Mouse (Mus musculus) neural tube, embryonic 12.5 days (tissue): ENCODE results near the gene Ntm. TPM values are rescaled to one million over a fixed set of nuclear protein-coding genes. Genes with fewer than 3 reads are reported as not detected.

Source experiments
- ATAC-seq: fragments of 200-750 bp; cut with Nextera tagmentation; 2 replicates; pipeline ENCODE4 v1.8.0; 2017; ENCODE audit warnings: low read depth, mild to moderate bottlenecking, moderate TSS enrichment, moderate library complexity; ENCODE audit not compliant: low FRiP score
- H3K27ac ChIP-seq: fragments of 300-500 bp; sonication (generic); 2 replicates; pipeline ENCODE4 v1.5.1; 2016
- H3K27me3 ChIP-seq: fragments of 300-500 bp; sonication (generic); replicated peaks from 2 replicates; pipeline ENCODE4 v1.6.1; 2016; ENCODE audit warnings: mild to moderate bottlenecking
- H3K36me3 ChIP-seq: fragments of 300-500 bp; sonication (generic); 2 replicates; pipeline ENCODE4 v1.6.1; 2016; ENCODE audit warnings: mild to moderate bottlenecking
- H3K4me1 ChIP-seq: fragments of 300-500 bp; sonication (generic); 2 replicates; pipeline ENCODE4 v1.6.1; 2016
- H3K4me2 ChIP-seq: fragments of 300-500 bp; sonication (generic); replicated peaks from 2 replicates; pipeline ENCODE4 v1.6.1; 2016; ENCODE audit warnings: mild to moderate bottlenecking
- H3K4me3 ChIP-seq: fragments of 300-500 bp; sonication (generic); 2 replicates; pipeline ENCODE4 v1.5.1; 2016
- H3K9ac ChIP-seq: fragments of 300-500 bp; sonication (generic); 2 replicates; pipeline ENCODE4 v1.6.1; 2016; ENCODE audit warnings: mild to moderate bottlenecking
- H3K9me3 ChIP-seq: fragments of 300-500 bp; sonication (generic); 2 replicates; pipeline ENCODE4 v1.6.1; 2016; ENCODE audit warnings: mild to moderate bottlenecking
- WGBS: fragments of 180-500 bp; shearing (Covaris S2); methylation state at CpG from one replicate; pipeline ENCODE4 v1.1.7; 2016; 5-methylcytosine and 5-hydroxymethylcytosine counted together
- polyA plus RNA-seq: library from polyadenylated mRNA; unstranded; fragments of >200 nt; fragmentation: Nextera tagmentation; extraction: Ambion mirVana; gene quantifications from 2 replicates; pipeline ENCODE4 v1.2.1, GENCODE M21; 2016

The Ntm gene
- polyA plus RNA-seq, 1 experiment from 2014 or later: 68.6 TPM

GRCm38 (mm10) chr9:29661468-29662145 is 301.3 kb downstream of the Ntm start:
- peak; percentile 63 for ATAC-seq
- Histone ChIP-seq H3K9ac (no peak overlapping the region), H3K36me3 (no peaks in the 10 kb centered on the region), H3K9me3 (no peaks in the 10 kb centered on the region), H3K27me3 (peaks cover 3% of the 10 kb centered on the region; the same call in 1 of the 2 replicates), H3K27ac (no peak overlapping the region), H3K4me1 (peaks cover 13% of the 10 kb centered on the region), H3K4me3 (no peak overlapping the region), H3K4me2 (no peak overlapping the region)
- 21% methylated on average over 3 of the region's 3 CpGs for WGBS

DNA sequence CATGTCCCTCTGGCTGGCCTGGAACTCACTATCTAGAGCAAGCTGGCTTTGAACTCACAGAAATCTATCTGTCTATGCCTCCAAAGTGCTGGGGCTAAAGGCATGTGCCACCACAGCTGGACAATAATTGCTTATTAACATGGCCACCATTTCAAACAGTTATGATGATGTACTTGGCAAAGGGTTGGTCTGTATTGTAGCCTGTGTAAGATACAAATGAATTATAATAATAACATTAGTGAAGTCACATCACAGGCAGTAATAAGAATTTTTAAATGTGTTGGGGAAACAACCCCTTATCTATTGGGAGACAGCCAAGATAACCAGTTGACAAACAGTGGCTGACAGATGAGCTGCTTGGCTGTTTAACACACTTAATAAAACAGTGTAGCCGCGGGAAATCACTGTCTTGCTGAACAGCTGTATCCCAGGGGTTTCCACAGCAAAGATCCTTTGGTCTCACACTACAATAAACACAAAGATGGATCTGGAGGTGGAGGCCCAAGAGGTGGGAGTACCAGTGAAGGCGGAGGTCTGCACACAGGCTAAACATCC is 302.8 kb downstream of the Ntm start:
- no peak overlapping the region for H3K4me3 ChIP-seq
- no peaks in the 10 kb centered on the region for H3K9me3 ChIP-seq
- ATAC-seq: no peak
- H3K27ac ChIP-seq: no peak overlapping the region
- H3K27me3 ChIP-seq: peaks cover 3% of the 10 kb centered on the region; the same call in 1 of the 2 replicates
- H3K4me1 ChIP-seq: peaks cover 13% of the 10 kb centered on the region
- H3K36me3 ChIP-seq: no peaks in the 10 kb centered on the region
- H3K4me2 ChIP-seq: no peak overlapping the region
- no peak overlapping the region for H3K9ac ChIP-seq
- WGBS: 61% methylated on average over 3 of the region's 3 CpGs

DNA sequence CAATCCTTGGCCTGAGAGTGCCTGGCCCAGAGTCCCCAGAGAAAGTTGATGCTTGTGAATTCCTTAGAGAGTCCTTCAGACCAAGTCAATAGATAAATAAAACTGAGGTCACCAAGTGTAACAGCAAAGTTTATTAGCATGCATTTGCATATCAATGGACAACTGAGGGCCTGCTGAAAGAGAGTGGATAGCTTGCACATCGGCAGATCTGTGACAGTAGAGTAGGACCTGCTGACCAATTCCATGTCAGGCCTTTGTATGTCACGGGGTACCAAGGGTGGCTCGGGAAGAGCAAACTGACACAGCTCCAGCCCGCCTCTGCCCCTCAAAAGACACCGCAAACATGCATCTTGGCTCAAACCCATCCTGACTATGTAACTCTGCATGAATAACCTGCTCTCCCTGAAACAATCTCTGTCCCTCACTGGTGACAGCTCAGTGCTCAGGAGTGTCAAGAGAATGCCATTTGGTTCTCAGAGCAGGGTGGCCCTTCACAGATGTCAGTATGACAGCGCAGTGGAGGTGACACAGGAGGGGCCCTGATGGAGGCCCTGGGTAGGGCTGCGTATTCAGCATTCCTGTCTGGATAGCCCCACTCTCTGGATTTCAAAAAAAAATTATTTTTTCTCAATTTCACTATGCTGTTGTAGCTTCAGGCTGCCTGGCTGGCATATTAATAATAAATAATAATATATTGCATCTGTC is 305.0 kb downstream of the Ntm start:
- no peak overlapping the region for H3K9ac ChIP-seq
- H3K9me3 ChIP-seq: no peaks in the 10 kb centered on the region
- H3K4me3 ChIP-seq: no peak overlapping the region
- no peak overlapping the region for H3K4me2 ChIP-seq
- peaks cover 9% of the 10 kb centered on the region for H3K4me1 ChIP-seq
- WGBS: 39% methylated on average over 7 of the region's 7 CpGs
- H3K36me3 ChIP-seq: no peaks in the 10 kb centered on the region
- ATAC-seq: 0 out of 2 replicates have a peak, but pooled peaks have one; percentile 30
- peaks cover 3% of the 10 kb centered on the region; the same call in 1 of the 2 replicates for H3K27me3 ChIP-seq
- H3K27ac ChIP-seq: no peak overlapping the region

GRCm38 (mm10) chr9:29654885-29655284 is 308.1 kb downstream of the Ntm start:
- H3K27me3 ChIP-seq: peaks cover 3% of the 10 kb centered on the region; the same call in 1 of the 2 replicates
- no peaks in the 10 kb centered on the region for H3K9me3 ChIP-seq
- no peak for ATAC-seq
- no peak overlapping the region for H3K4me2 ChIP-seq
- H3K9ac ChIP-seq: no peak overlapping the region
- H3K27ac ChIP-seq: no peak overlapping the region
- WGBS: 15% methylated on average over 6 of the region's 6 CpGs
- no peaks in the 10 kb centered on the region for H3K36me3 ChIP-seq
- no peak overlapping the region for H3K4me3 ChIP-seq
- H3K4me1 ChIP-seq: peaks cover 9% of the 10 kb centered on the region

DNA sequence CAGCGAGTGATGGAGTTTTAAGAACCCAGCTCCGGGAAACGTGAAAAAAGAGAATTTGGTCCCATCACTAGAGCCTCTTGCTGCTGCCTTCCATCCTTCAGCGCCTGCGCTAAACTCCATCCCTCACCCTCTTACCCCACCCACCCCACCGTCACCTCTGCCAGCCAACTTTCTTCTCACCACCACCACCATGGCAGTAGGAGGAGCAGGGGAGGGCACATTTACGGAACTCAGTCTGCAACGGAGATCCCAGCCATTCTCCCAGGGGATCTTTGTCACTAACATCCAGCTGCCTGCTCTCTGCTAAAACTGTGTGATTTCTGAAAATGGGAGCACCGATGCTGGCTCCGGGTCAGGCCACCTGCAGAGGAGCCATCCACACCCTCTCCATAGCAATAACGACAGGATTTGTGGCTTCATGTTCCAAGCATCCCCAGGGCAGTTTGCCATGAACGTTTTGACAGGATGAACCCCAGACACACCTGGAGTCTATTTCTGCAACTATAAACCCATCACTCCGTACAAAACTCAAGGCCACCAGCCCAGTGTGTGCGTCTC is 309.2 kb downstream of the Ntm start:
- H3K27ac ChIP-seq: no peak overlapping the region
- no peak for ATAC-seq
- no peaks in the 10 kb centered on the region for H3K27me3 ChIP-seq
- H3K4me1 ChIP-seq: peaks cover 9% of the 10 kb centered on the region
- no peaks in the 10 kb centered on the region for H3K36me3 ChIP-seq
- 74% methylated on average over 14 of the region's 14 CpGs for WGBS
- no peak overlapping the region for H3K4me3 ChIP-seq
- H3K4me2 ChIP-seq: no peak overlapping the region
- no peaks in the 10 kb centered on the region for H3K9me3 ChIP-seq
- H3K9ac ChIP-seq: no peak overlapping the region

- ATAC-seq: no peak
- Histone ChIP-seq H3K9me3 (no peaks in the 10 kb centered on the region), H3K4me3 (no peak overlapping the region), H3K9ac (no peak overlapping the region), H3K4me1 (peaks cover 6% of the 10 kb centered on the region), H3K27ac (no peak overlapping the region), H3K36me3 (no peaks in the 10 kb centered on the region), H3K27me3 (no peaks in the 10 kb centered on the region), H3K4me2 (no peak overlapping the region)
- WGBS: 88% methylated on average over 7 of the region's 7 CpGs
Measured at GRCm38 (mm10) chr9:29652854-29653253, 310.1 kb downstream of the Ntm start.

DNA sequence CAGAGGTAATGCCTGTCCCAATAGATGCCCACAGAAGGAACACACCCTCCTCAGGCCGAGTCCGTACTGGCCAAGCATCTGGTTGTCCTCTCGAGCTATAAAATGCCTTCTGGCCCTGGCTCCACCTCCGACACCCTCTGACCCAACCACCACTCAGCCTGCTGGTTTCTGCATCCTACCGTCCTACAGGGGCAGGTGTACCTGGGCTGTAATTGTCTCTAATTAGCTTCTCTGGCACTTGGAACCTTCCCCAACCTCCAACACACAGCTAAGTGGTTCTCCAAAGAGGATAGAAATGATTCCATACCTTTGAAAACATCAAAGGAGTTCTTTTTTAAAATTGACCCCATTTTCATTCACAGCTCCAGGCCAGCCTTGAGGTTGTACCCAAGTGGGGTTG is 311.1 kb downstream of the Ntm start:
- no peak overlapping the region for H3K4me2 ChIP-seq
- no peaks in the 10 kb centered on the region for H3K27me3 ChIP-seq
- no peaks in the 10 kb centered on the region; the same call in 1 of the 2 replicates for H3K4me1 ChIP-seq
- H3K36me3 ChIP-seq: no peaks in the 10 kb centered on the region
- ATAC-seq: no peak
- no peak overlapping the region for H3K9ac ChIP-seq
- no peaks in the 10 kb centered on the region for H3K9me3 ChIP-seq
- H3K27ac ChIP-seq: no peak overlapping the region
- no peak overlapping the region for H3K4me3 ChIP-seq
- WGBS: 37% methylated on average over 5 of the region's 5 CpGs

- Histone ChIP-seq H3K27ac (no peak overlapping the region), H3K9ac (no peak overlapping the region), H3K4me3 (no peak overlapping the region), H3K27me3 (no peaks in the 10 kb centered on the region), H3K4me1 (no peaks in the 10 kb centered on the region; the same call in 1 of the 2 replicates), H3K9me3 (no peaks in the 10 kb centered on the region), H3K36me3 (no peaks in the 10 kb centered on the region), H3K4me2 (no peak overlapping the region)
- 23% methylated on average over 4 of the region's 4 CpGs for WGBS
- no peak for ATAC-seq
Measured at GRCm38 (mm10) chr9:29651226-29651625, 311.7 kb downstream of the Ntm start.

GRCm38 (mm10) chr9:29650679-29651078 is 312.3 kb downstream of the Ntm start:
- H3K27ac ChIP-seq: no peak overlapping the region
- no peak overlapping the region for H3K9ac ChIP-seq
- no peak for ATAC-seq
- 4% methylated on average over 4 of the region's 4 CpGs for WGBS
- H3K36me3 ChIP-seq: no peaks in the 10 kb centered on the region
- H3K4me3 ChIP-seq: no peak overlapping the region
- no peaks in the 10 kb centered on the region for H3K27me3 ChIP-seq
- no peaks in the 10 kb centered on the region for H3K9me3 ChIP-seq
- H3K4me1 ChIP-seq: no peaks in the 10 kb centered on the region; the same call in 1 of the 2 replicates
- no peak overlapping the region for H3K4me2 ChIP-seq

GRCm38 (mm10) chr9:29650266-29650665 is 312.7 kb downstream of the Ntm start:
- no peak overlapping the region for H3K9ac ChIP-seq
- H3K27ac ChIP-seq: no peak overlapping the region
- ATAC-seq: no peak
- no peaks in the 10 kb centered on the region for H3K9me3 ChIP-seq
- H3K36me3 ChIP-seq: no peaks in the 10 kb centered on the region
- no peak overlapping the region for H3K4me3 ChIP-seq
- no peaks in the 10 kb centered on the region for H3K27me3 ChIP-seq
- WGBS: 71% methylated on average over 5 of the region's 5 CpGs
- H3K4me2 ChIP-seq: no peak overlapping the region
- no peaks in the 10 kb centered on the region; the same call in 1 of the 2 replicates for H3K4me1 ChIP-seq

- Histone ChIP-seq H3K36me3 (no peaks in the 10 kb centered on the region), H3K27ac (no peak overlapping the region), H3K9ac (no peak overlapping the region), H3K4me2 (no peak overlapping the region), H3K4me3 (no peak overlapping the region), H3K27me3 (no peaks in the 10 kb centered on the region), H3K9me3 (no peaks in the 10 kb centered on the region), H3K4me1 (no peaks in the 10 kb centered on the region; the same call in 1 of the 2 replicates)
- 87% methylated on average over 5 of the region's 5 CpGs for WGBS
- no peak for ATAC-seq
Measured at GRCm38 (mm10) chr9:29648256-29648655, 314.7 kb downstream of the Ntm start.

DNA sequence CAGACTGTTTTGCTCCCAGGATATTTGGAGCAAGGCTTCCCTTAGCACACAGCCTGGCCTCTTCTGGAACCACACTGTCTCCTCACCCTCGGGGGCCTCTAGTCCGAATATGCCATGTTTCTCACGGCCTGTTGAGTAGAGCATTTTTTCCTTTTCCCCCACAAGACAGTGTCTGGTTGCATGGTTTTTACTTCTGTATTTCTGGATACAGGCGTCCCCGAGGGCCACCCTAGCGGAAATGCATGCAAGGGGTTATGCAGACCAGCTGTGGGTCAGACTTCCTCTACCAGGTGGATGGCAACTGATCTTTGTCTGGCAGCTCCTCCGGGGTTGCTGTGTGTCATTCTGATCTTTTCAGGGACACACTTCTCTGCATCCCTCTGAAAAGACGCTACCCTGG is 315.2 kb downstream of the Ntm start:
- Histone ChIP-seq H3K9ac (no peak overlapping the region), H3K27ac (no peak overlapping the region), H3K36me3 (no peaks in the 10 kb centered on the region), H3K4me1 (no peaks in the 10 kb centered on the region; the same call in 1 of the 2 replicates), H3K4me3 (no peak overlapping the region), H3K4me2 (no peak overlapping the region), H3K9me3 (no peaks in the 10 kb centered on the region), H3K27me3 (no peaks in the 10 kb centered on the region)
- no peak for ATAC-seq
- 74% methylated on average over 8 of the region's 8 CpGs for WGBS
